Mouse (Mus musculus) liver, adult 2 months (tissue): Measurements from ENCODE around the gene Vmn1r17. TPM values are rescaled to one million over a fixed set of nuclear protein-coding genes. Genes with fewer than 3 reads are reported as not detected.
"Not testable (repeated sequence)": the region's sequence is repeated elsewhere in the genome, so short reads cannot be mapped to it uniquely, and the experiment has no call there.

Experiments
- DNase-seq: peaks from one replicate; pipeline ENCODE4 v3.0.0-alpha.2; 2011; ENCODE audit warnings: low read depth, low spot score; ENCODE audit errors: extremely low read depth
- H3K27ac ChIP-seq: fragments of 200-500 bp; replicated peaks from 2 replicates; pipeline ENCODE4 v1.5.1; 2012; ENCODE audit warnings: low read depth, mild to moderate bottlenecking, control low read depth, inconsistent platforms, low read length; ENCODE audit not compliant: insufficient read depth
- H3K27me3 ChIP-seq: fragments of 200-500 bp; 2 replicates; pipeline ENCODE4 v1.6.1; 2012; ENCODE audit warnings: mild to moderate bottlenecking, moderate library complexity, low read length, inconsistent platforms; ENCODE audit not compliant: control insufficient read depth, insufficient read depth
- H3K36me3 ChIP-seq: fragments of 200-500 bp; 2 replicates; pipeline ENCODE4 v1.6.1; 2012; ENCODE audit warnings: low read length, inconsistent platforms; ENCODE audit not compliant: control insufficient read depth, insufficient read depth
- H3K4me1 ChIP-seq: fragments of 200-500 bp; 2 replicates; pipeline ENCODE4 v1.6.1; 2011; ENCODE audit warnings: low read length; ENCODE audit not compliant: control insufficient read depth, insufficient read depth
- H3K4me3 ChIP-seq: fragments of 200-500 bp; 2 replicates; pipeline ENCODE4 v1.5.1; 2011; ENCODE audit warnings: low read depth, mild to moderate bottlenecking, control low read depth, low read length, moderate library complexity; ENCODE audit not compliant: insufficient read depth
- H3K79me2 ChIP-seq: fragments of 200-500 bp; 2 replicates; pipeline ENCODE4 v1.6.1; 2012; ENCODE audit warnings: inconsistent platforms, mild to moderate bottlenecking, low read length, moderate library complexity; ENCODE audit not compliant: control insufficient read depth, insufficient read depth
- H3K9ac ChIP-seq: fragments of 200-500 bp; 2 replicates; pipeline ENCODE4 v1.6.1; 2012; ENCODE audit warnings: low read depth, mild to moderate bottlenecking, control low read depth, inconsistent platforms, low read length
- CTCF ChIP-seq: fragments of 200-500 bp; IDR thresholded peaks from 2 replicates; pipeline ENCODE4 v1.5.1; 2011; ENCODE audit warnings: low read depth, low read length, control low read depth
- POLR2A ChIP-seq: fragments of 200-500 bp; IDR thresholded peaks from 2 replicates; pipeline ENCODE4 v1.6.1; 2011; ENCODE audit warnings: low read length, control low read depth; ENCODE audit not compliant: insufficient read depth; ENCODE audit errors: extremely low read depth
- WGBS: fragments of 180-500 bp; shearing (Covaris S2); methylation state at CpG from one replicate; pipeline ENCODE4 v1.1.7; 2018; 5-methylcytosine and 5-hydroxymethylcytosine counted together
- polyA plus RNA-seq: library from polyadenylated mRNA; depleted of rRNA; stranded (reverse); fragments of >200 nt; gene quantifications from 2 replicates; pipeline ENCODE4 v1.2.3, GENCODE M21; 2012; rRNA removed
- total RNA-seq: library from RNA; depleted of rRNA; stranded (reverse); fragments of >200 nt; gene quantifications from 2 replicates; pipeline ENCODE4 v1.2.3, GENCODE M21; 2014; rRNA removed

Gene Vmn1r17
- total RNA-seq, result not detected in 2 replicates
- polyA plus RNA-seq, result not detected in 2 replicates

DNA sequence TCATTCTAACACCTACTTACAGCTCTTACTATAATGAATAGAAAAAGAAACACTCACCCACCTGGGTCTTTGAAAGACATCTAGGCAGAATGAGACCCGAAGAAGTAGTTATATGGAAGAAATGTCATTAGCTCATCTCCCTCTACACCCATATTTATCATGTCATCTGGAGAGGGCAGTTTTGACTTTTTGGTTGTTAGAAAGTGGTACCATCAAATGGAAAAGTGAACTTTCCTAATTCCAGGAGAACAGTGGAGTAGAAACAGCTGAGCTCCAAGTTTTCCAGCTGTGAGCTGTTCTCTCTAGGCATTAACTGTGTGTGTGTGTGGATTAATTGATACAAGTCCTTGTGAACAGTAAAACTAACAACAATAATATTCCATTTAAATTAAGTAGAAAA is at the start of gene Vmn1r17:
Gene Vmn1r17 (minus strand): TSS at position 101 of the 400 bp plus-strand sequence.
- Histone ChIP-seq H3K36me3 (no peaks in the 10 kb centered on the region), H3K4me3 (no peak within 1 kb of the TSS), H3K9ac (no peak within 1 kb of the TSS), H3K27ac (no peak within 1 kb of the TSS), H3K79me2 (no peaks in the 10 kb centered on the region), H3K4me1 (no peaks in the 10 kb centered on the region), H3K27me3 (no peaks in the 10 kb centered on the region)
- DNase-seq, result no peak
- 87% methylated on average over 1 of the region's 1 CpGs for WGBS
- TF ChIP-seq CTCF (no peak), POLR2A (no peak)

DNA sequence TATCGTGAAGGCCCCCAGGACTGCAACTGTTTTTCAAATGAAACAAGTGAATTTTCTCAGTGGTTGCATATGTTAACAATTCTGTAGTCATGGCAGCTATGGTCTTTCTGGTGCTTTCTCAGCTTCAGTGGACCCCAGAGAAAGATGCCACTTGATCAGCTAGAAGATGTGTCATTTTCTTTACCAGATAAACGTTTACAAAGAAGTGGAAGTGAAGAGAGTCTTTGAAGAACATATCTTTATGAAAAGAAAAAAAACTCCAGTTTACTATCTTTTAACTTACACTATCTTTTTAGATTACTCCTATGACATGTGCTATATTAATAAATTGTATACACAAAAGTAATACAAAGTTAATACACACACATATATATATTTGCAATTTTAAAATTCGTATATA is 40.0 kb upstream of the Vmn1r17 start, which contains the start of gene Vmn1r19:
Gene Vmn1r19 (plus strand): TSS at position 301 of the 400 bp plus-strand sequence.
- not testable (repeated sequence) for H3K27me3 ChIP-seq, H3K9ac ChIP-seq, H3K79me2 ChIP-seq, H3K4me3 ChIP-seq, DNase-seq, H3K4me1 ChIP-seq, H3K36me3 ChIP-seq, H3K27ac ChIP-seq
- WGBS, result 67% methylated on average over 3 of the region's 3 CpGs

DNA sequence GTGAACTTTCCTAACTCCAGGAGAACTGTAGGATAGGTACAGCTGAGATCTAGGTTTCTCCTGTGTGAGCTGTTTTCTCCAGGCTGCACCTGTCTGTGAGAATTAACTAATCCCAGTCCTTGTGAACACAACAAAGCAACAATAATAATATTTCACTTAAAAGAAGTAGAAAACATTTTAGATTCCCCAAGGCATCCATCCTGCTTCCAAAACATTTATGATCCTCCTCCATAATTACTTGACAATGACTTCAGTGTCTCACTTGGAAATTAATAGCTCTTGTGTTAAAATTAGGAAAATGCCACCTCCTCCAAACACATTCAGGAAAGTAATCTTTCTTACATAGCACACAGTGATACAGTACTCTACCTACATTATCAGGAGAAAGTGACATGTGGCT is 32.2 kb upstream of the Vmn1r17 start, which contains the start of gene Vmn1r18:
Gene Vmn1r18 (minus strand): TSS at position 101 of the 400 bp plus-strand sequence.
- no peak within 1 kb of the TSS for H3K27ac ChIP-seq
- H3K9ac ChIP-seq, result no peak within 1 kb of the TSS
- H3K79me2 ChIP-seq, result no peaks in the 10 kb centered on the region
- H3K4me3 ChIP-seq, result no peak within 1 kb of the TSS
- no peak for DNase-seq
- H3K4me1 ChIP-seq, result no peaks in the 10 kb centered on the region
- no peaks in the 10 kb centered on the region for H3K27me3 ChIP-seq
- no peak for TF ChIP-seq CTCF
- TF ChIP-seq POLR2A, result no peak
- H3K36me3 ChIP-seq, result no peaks in the 10 kb centered on the region

DNA sequence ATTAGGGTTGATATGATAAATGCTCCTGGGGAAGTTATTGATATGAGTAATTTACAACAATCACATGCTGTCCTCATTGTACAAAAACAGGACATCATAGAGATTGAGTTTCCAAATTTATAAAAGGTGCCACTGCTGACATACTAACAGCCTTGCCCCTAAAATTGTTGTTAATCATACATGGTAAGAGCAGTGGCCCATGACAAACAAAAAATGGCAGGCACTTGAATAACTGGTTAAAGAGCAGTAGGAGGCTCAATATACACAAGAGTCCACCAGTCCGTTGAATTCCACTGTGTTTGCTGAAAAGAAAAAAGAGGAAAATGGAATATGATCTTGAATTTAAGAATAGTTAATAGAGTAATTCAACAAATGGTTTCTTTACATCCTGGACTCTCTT is 4.0 kb upstream of the Vmn1r17 start:
- Histone ChIP-seq H3K4me1 (no peaks in the 10 kb centered on the region), H3K27me3 (no peaks in the 10 kb centered on the region), H3K27ac (no peak overlapping the region), H3K79me2 (no peaks in the 10 kb centered on the region), H3K9ac (no peak overlapping the region), H3K36me3 (no peaks in the 10 kb centered on the region), H3K4me3 (no peak overlapping the region)
- TF ChIP-seq CTCF (no peak), POLR2A (no peak)
- no peak for DNase-seq
- 88% methylated on average over 1 of the region's 1 CpGs for WGBS

DNA sequence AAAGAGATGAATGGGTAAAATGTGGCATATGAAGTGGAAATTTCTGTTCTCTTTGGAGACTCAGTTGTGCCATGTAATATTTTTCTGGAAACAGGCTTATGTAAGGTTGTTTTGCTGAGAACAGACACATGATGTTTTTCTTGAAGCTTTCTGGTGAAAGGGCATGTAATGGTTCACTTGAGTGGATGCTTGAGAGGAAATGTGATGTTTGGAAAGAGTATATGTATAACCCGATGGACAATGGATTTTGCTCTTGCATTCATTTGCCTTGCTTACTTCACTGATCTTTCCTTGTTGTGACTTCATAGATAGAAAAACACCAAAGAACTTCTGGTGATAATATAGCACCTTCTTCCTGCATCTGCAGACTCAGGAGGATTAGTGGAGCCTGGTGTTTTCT is 2.3 kb upstream of the Vmn1r17 start:
- not testable (repeated sequence) for DNase-seq, H3K9ac ChIP-seq, H3K36me3 ChIP-seq, H3K4me3 ChIP-seq, H3K27me3 ChIP-seq, H3K4me1 ChIP-seq, H3K27ac ChIP-seq, H3K79me2 ChIP-seq
- 96% methylated on average over 1 of the region's 1 CpGs for WGBS

DNA sequence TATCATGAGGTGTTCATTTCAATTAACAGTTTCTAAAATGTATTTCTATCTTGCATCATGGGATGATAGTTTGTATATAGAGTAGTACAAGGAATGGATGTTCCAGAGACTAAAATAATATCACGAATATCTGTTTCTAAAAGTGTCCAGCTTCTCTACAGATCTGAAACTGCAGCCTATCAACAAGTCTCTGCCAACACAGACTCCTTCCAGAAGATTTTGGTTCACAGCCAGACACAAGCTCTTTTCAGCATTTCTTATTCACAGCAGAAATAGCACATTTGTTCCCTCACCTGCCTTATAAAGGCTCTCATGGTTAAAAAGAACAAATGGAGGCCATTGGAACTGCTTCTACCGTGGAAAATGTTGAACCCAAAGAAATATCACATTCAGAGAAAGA is 6.7 kb downstream of the Vmn1r17 start:
- TF ChIP-seq CTCF (no peak), POLR2A (no peak)
- no peak overlapping the region for H3K27ac ChIP-seq
- 67% methylated on average over 2 of the region's 2 CpGs for WGBS
- no peaks in the 10 kb centered on the region for H3K36me3 ChIP-seq
- H3K9ac ChIP-seq, result no peak overlapping the region
- no peak overlapping the region for H3K4me3 ChIP-seq
- no peaks in the 10 kb centered on the region for H3K79me2 ChIP-seq
- H3K4me1 ChIP-seq, result no peaks in the 10 kb centered on the region
- no peak for DNase-seq
- H3K27me3 ChIP-seq, result no peaks in the 10 kb centered on the region
